Mouse (Mus musculus): ENCODE measurements around the gene 1700066M21Rik.

GRCm38 (mm10) chr1:57387876-57388275 lies 10.5 kb downstream of the 1700066M21Rik start:
- no peak for TF ChIP-seq HCFC1 (IDR thresholded peaks at IDR 0.05; ENCODE audit: borderline replicate concordance, insufficient read depth, low read length)
- TF ChIP-seq MAFK (IDR thresholded peaks at IDR 0.05; ENCODE audit: insufficient read depth, low read depth, low read length) = no peak
